In genomic region chr1:191989994-191990393, GRCm38 (mm10) we compare ENCODE assay signal across 8 mouse cellular contexts. TPM values are rescaled to one million over a fixed set of nuclear protein-coding genes. Genes with fewer than 3 reads are reported as not detected.
A peak's percentile ranks its signal among the peaks of the same experiment; 100 is the strongest.
DNase-seq lines count a peak whose midpoint lies in the region; ATAC-seq lines count a peak whose summit lies in the region.

No protein-coding gene starts in this region.

- H3K9me3 ChIP-seq in heart, embryonic 13.5 days = no peaks in the 10 kb centered on the region
- no peaks in the 10 kb centered on the region for H3K9me3 ChIP-seq in liver, embryonic 12.5 days (replicated peaks)
- no peaks in the 10 kb centered on the region for H3K9me3 ChIP-seq in stomach, embryonic 15.5 days

- DNase-seq in CD4-positive helper T cell, adult 2 months (ENCODE audit: low read depth, low spot score) = peak; percentile 95
- peak; percentile 93 for DNase-seq in brain, embryonic 18.5 days (ENCODE audit: low read depth, low spot score)
- peak; percentile 98 for DNase-seq in kidney, postnatal 10 days
- DNase-seq in natural killer cell, adult 2 months (ENCODE audit: low spot score in 2 of 2) = peak; percentile 92 to 93

- peak overlapping the region; percentile 94 for H3K27ac ChIP-seq in heart, embryonic 13.5 days (replicated peaks)
- peak overlapping the region; percentile 74 for H3K27ac ChIP-seq in liver, embryonic 12.5 days
- H3K27ac ChIP-seq in stomach, embryonic 15.5 days = peak overlapping the region; percentile 67

- H3K4me2 ChIP-seq in heart, embryonic 13.5 days = peak overlapping the region; percentile 78
- H3K4me2 ChIP-seq in liver, embryonic 12.5 days = peak overlapping the region; percentile 77
- peak overlapping the region; percentile 60 for H3K4me2 ChIP-seq in stomach, embryonic 15.5 days

- H3K27me3 ChIP-seq in heart, embryonic 13.5 days (replicated peaks) = peaks cover 8% of the 10 kb centered on the region; the same call in 1 of the 2 replicates
- peaks cover 14% of the 10 kb centered on the region for H3K27me3 ChIP-seq in liver, embryonic 12.5 days (replicated peaks)
- H3K27me3 ChIP-seq in stomach, embryonic 15.5 days (replicated peaks) = 0 out of 2 replicates have a peak, but pooled peaks cover 2% of the 10 kb centered on the region

- H3K4me3 ChIP-seq in heart, embryonic 13.5 days = peak overlapping the region; percentile 70
- H3K4me3 ChIP-seq in liver, embryonic 12.5 days = peak overlapping the region; percentile 71
- H3K4me3 ChIP-seq in stomach, embryonic 15.5 days (replicated peaks) = peak overlapping the region; percentile 54

- under 1% methylated on average over 22 of the region's 22 CpGs for WGBS in heart, embryonic 13.5 days
- under 1% methylated on average over 22 of the region's 22 CpGs for WGBS in liver, embryonic 12.5 days (ENCODE audit: insufficient replicate concordance)
- WGBS in stomach, embryonic 15.5 days = under 1% methylated on average over 22 of the region's 22 CpGs

- ATAC-seq in erythroid progenitor cell, adult 5-6 weeks (replicated peaks; ENCODE audit: low FRiP score, poor library complexity, severe bottlenecking) = peak; percentile 98
- peak; percentile 83 for ATAC-seq in heart, embryonic 13.5 days (ENCODE audit: extremely low read depth, insufficient number of reproducible peaks, low FRiP score, low TSS enrichment)
- ATAC-seq in liver, embryonic 12.5 days = peak; percentile 84
- ATAC-seq in stomach, embryonic 15.5 days (ENCODE audit: insufficient read depth, low FRiP score, low read depth) = peak; percentile 95

- peak overlapping the region; percentile 88 for H3K9ac ChIP-seq in heart, embryonic 13.5 days
- peak overlapping the region; percentile 77 for H3K9ac ChIP-seq in liver, embryonic 12.5 days
- peak overlapping the region; percentile 51; the same call in 1 of the 2 replicates for H3K9ac ChIP-seq in stomach, embryonic 15.5 days

- H3K36me3 ChIP-seq in heart, embryonic 13.5 days = no peaks in the 10 kb centered on the region
- H3K36me3 ChIP-seq in liver, embryonic 12.5 days = no peaks in the 10 kb centered on the region
- H3K36me3 ChIP-seq in stomach, embryonic 15.5 days = no peaks in the 10 kb centered on the region

- H3K4me1 ChIP-seq in heart, embryonic 13.5 days = peaks cover 37% of the 10 kb centered on the region
- peaks cover 41% of the 10 kb centered on the region for H3K4me1 ChIP-seq in liver, embryonic 12.5 days
- H3K4me1 ChIP-seq in stomach, embryonic 15.5 days = no peaks in the 10 kb centered on the region

RNA-seq across cellular contexts. Expression of gene Rd3, which starts 12.8 kb away (rescaled TPM):
- total RNA-seq in erythroid progenitor cell, adult 5-6 weeks (2015; ENCODE audit: low replicate concordance) = not detected in 2 replicates
- not detected in 2 replicates for total RNA-seq in erythroid progenitor cell, adult 5-6 weeks (2017; ENCODE audit: low replicate concordance)
- polyA plus RNA-seq in heart, embryonic 13.5 days (2015; fragmentation: Nextera tagmentation; extraction: Ambion mirVana) = 3.0 and 4.1 TPM in 2 replicates
- polyA plus RNA-seq in liver, embryonic 12.5 days (2016; fragmentation: Nextera tagmentation; extraction: Ambion mirVana) = 0.13 and 0.19 TPM in 2 replicates
- polyA plus RNA-seq in stomach, embryonic 15.5 days (2015; fragmentation: Nextera tagmentation; extraction: Ambion mirVana) = 0.15 and 0.32 TPM in 2 replicates

Comparison
In these comparisons a context has a peak if more than half of its experiments do, and no peak if none do; other contexts are left out.
1. Peak in every context shown above with its lines: DNase-seq, ATAC-seq, H3K4me3 ChIP-seq and H3K27ac ChIP-seq.